Comparison of ENCODE assay signal across 8 mouse cellular contexts in the genomic region with DNA sequence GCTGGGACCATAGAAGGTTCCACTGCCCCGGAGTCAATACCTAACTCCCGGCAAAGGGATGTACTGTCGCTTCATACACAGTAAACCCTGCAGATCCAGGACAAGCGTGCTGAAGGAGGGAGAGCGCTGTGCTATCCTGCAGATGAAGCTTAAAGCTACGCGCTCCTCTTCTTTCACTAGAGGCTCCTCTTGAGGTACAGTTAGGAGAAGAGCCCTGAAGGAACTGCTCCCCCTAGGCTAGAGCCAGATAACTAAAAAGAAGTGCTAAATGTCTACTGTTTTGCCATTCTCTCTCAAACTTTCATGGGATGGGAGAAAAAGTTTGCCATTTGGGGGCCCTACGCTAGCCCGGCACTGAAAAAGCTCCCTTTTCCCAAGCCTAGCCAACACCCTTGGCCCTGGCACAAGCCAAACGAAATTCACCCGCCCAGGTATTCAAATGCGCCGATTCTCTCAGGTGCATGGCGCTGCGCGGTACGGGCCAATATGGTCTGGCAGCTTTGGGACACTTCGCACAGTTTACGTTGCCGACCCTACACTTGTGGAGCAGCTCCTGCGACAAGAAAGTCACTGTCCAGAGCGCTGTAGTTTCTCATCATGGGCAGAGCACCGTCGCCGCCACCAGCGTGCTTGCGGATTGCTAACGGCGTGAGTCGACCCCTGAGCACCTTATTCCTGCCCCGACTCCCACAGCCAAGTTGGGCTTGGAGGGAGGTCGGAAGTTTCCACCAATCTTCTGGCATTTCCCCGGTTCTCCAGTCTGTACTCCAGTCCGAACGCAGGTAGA. TPM values are rescaled to one million over a fixed set of nuclear protein-coding genes. Genes with fewer than 3 reads are reported as not detected.
DNase-seq lines count a peak whose midpoint lies in the region; ATAC-seq lines count a peak whose summit lies in the region.

No protein-coding gene starts in this region.

- DNase-seq in kidney, adult 11 months, result no peak
- DNase-seq in hindbrain, embryonic 10.5 days (ENCODE audit: low spot score), result no peak
- no peak for DNase-seq in adrenal gland, adult 18-20 months (ENCODE audit: low spot score in 2 of 2)
- no peak for DNase-seq in spleen, postnatal 36 days (ENCODE audit: low spot score in 2 of 2)
- no peak for DNase-seq in yolk sac, embryonic 10.5 days (ENCODE audit: low spot score)

- H3K9me3 ChIP-seq in kidney, embryonic 14.5 days (ENCODE audit: control insufficient read depth, low read length), result no peaks in the 10 kb centered on the region
- no peaks in the 10 kb centered on the region for H3K9me3 ChIP-seq in hindbrain, embryonic 10.5 days
- H3K9me3 ChIP-seq in liver, embryonic 16.5 days (replicated peaks; ENCODE audit: control insufficient read depth, low read length), result no peaks in the 10 kb centered on the region

- H3K36me3 ChIP-seq in kidney, embryonic 14.5 days (ENCODE audit: control insufficient read depth, insufficient read depth, low read length), result peaks cover 10% of the 10 kb centered on the region
- H3K36me3 ChIP-seq in hindbrain, embryonic 10.5 days, result peaks cover 30% of the 10 kb centered on the region
- H3K36me3 ChIP-seq in liver, embryonic 16.5 days (ENCODE audit: control insufficient read depth, insufficient read depth), result no peaks in the 10 kb centered on the region

- no peak overlapping the region for H3K27ac ChIP-seq in kidney, embryonic 14.5 days (ENCODE audit: low read depth, low read length)
- no peak overlapping the region for H3K27ac ChIP-seq in brown adipose tissue, adult 24 weeks (replicated peaks; ENCODE audit: low read depth, low read length)
- no peak overlapping the region for H3K27ac ChIP-seq in hindbrain, embryonic 10.5 days
- no peak overlapping the region for H3K27ac ChIP-seq in liver, embryonic 16.5 days (ENCODE audit: low read length)

- ATAC-seq in kidney, embryonic 14.5 days (ENCODE audit: low FRiP score, low TSS enrichment), result no peak
- ATAC-seq in liver, embryonic 16.5 days (ENCODE audit: low read depth), result no peak

- H3K27me3 ChIP-seq in kidney, embryonic 14.5 days (ENCODE audit: control insufficient read depth, insufficient read depth, low read length), result peaks cover 32% of the 10 kb centered on the region
- H3K27me3 ChIP-seq in hindbrain, embryonic 10.5 days (ENCODE audit: insufficient read depth, poor library complexity, severe bottlenecking), result peaks cover 65% of the 10 kb centered on the region
- H3K27me3 ChIP-seq in liver, embryonic 16.5 days (ENCODE audit: control insufficient read depth, insufficient read depth, low read depth, low read length), result peaks cover 54% of the 10 kb centered on the region

- peak overlapping the region; percentile 22 for H3K4me3 ChIP-seq in kidney, embryonic 14.5 days (ENCODE audit: low read length)
- H3K4me3 ChIP-seq in brown adipose tissue, adult 24 weeks (ENCODE audit: insufficient read depth, low read depth, low read length), result peak overlapping the region; percentile 39
- peak overlapping the region; percentile 26; the same call in 1 of the 2 replicates for H3K4me3 ChIP-seq in hindbrain, embryonic 10.5 days
- no peak overlapping the region for H3K4me3 ChIP-seq in liver, embryonic 16.5 days (ENCODE audit: low read depth, low read length)

- peak overlapping the region; percentile 24; the same call in 1 of the 2 replicates for H3K9ac ChIP-seq in kidney, embryonic 14.5 days (ENCODE audit: low read depth, low read length)
- no peak overlapping the region for H3K9ac ChIP-seq in liver, embryonic 16.5 days (ENCODE audit: low read depth, low read length)

- 4% methylated on average over 35 of the region's 35 CpGs for WGBS in kidney, embryonic 14.5 days
- 5% methylated on average over 35 of the region's 35 CpGs for WGBS in hindbrain, embryonic 10.5 days
- WGBS in liver, embryonic 16.5 days (ENCODE audit: insufficient replicate concordance), result 5% methylated on average over 35 of the region's 35 CpGs

- peak overlapping the region; percentile 8 for H3K4me2 ChIP-seq in kidney, embryonic 14.5 days (replicated peaks; ENCODE audit: low read depth, low read length)
- peak overlapping the region; percentile 1; the same call in 1 of the 2 replicates for H3K4me2 ChIP-seq in liver, embryonic 16.5 days (ENCODE audit: low read depth, low read length)

- H3K4me1 ChIP-seq in kidney, embryonic 14.5 days (ENCODE audit: control insufficient read depth, insufficient read depth, low read length), result peaks cover 9% of the 10 kb centered on the region; the same call in 1 of the 2 replicates
- peaks cover 6% of the 10 kb centered on the region for H3K4me1 ChIP-seq in brown adipose tissue, adult 24 weeks (ENCODE audit: control insufficient read depth, insufficient read depth, insufficient read length, low read length)
- peaks cover 20% of the 10 kb centered on the region for H3K4me1 ChIP-seq in hindbrain, embryonic 10.5 days (replicated peaks)
- no peaks in the 10 kb centered on the region for H3K4me1 ChIP-seq in liver, embryonic 16.5 days (ENCODE audit: control insufficient read depth, low read depth, low read length)

RNA-seq across cellular contexts. Expression of a gene that starts 0.8 kb away (rescaled TPM):
- 0.36 and 0.41 TPM in 2 replicates for polyA plus RNA-seq in kidney, embryonic 14.5 days (2014; fragmentation: Nextera tagmentation; extraction: Ambion mirVana)
- not detected in 2 replicates for polyA plus RNA-seq in brown adipose tissue, adult 24 weeks (2012; ENCODE audit: insufficient read depth, insufficient read length, missing spikeins)
- 0.06 and 0.34 TPM in 2 replicates for polyA plus RNA-seq in hindbrain, embryonic 10.5 days (2016; fragmentation: Nextera tagmentation; extraction: Ambion mirVana)
- 0.04 TPM in 1 of 2 replicates, not detected in the other for polyA plus RNA-seq in liver, embryonic 16.5 days (2015; fragmentation: Nextera tagmentation; extraction: Ambion mirVana)
- under 1 TPM; 0.42 to 0.56 TPM for total RNA-seq in adrenal gland, adult 18-20 months (2021)

RNA-seq across cellular contexts. Expression of a gene that starts 7.5 kb away (rescaled TPM):
- 0.39 and 0.89 TPM in 2 replicates for polyA plus RNA-seq in kidney, embryonic 14.5 days (2014; fragmentation: Nextera tagmentation; extraction: Ambion mirVana)
- not detected in 2 replicates for polyA plus RNA-seq in brown adipose tissue, adult 24 weeks (2012; ENCODE audit: insufficient read depth, insufficient read length, missing spikeins)
- polyA plus RNA-seq in hindbrain, embryonic 10.5 days (2016; fragmentation: Nextera tagmentation; extraction: Ambion mirVana), result 0.07 and 0.25 TPM in 2 replicates
- 0.09 and 0.21 TPM in 2 replicates for polyA plus RNA-seq in liver, embryonic 16.5 days (2015; fragmentation: Nextera tagmentation; extraction: Ambion mirVana)
- under 1 TPM; 0.26 to 0.27 TPM for total RNA-seq in adrenal gland, adult 18-20 months (2021)

RNA-seq across cellular contexts. Expression of a gene that starts 7.6 kb away (rescaled TPM):
- polyA plus RNA-seq in kidney, embryonic 14.5 days (2014; fragmentation: Nextera tagmentation; extraction: Ambion mirVana), result 69.5 and 78.1 TPM in 2 replicates
- polyA plus RNA-seq in brown adipose tissue, adult 24 weeks (2012; ENCODE audit: insufficient read depth, insufficient read length, missing spikeins), result 6.0 and 10.4 TPM in 2 replicates
- polyA plus RNA-seq in hindbrain, embryonic 10.5 days (2016; fragmentation: Nextera tagmentation; extraction: Ambion mirVana), result 39.2 and 51.0 TPM in 2 replicates
- polyA plus RNA-seq in liver, embryonic 16.5 days (2015; fragmentation: Nextera tagmentation; extraction: Ambion mirVana), result 13.4 and 13.5 TPM in 2 replicates
- total RNA-seq in adrenal gland, adult 18-20 months (2021), result 10 to 100 TPM; 16.0 to 18.2 TPM

RNA-seq across cellular contexts. Expression of a gene that starts 11.2 kb away (rescaled TPM):
- polyA plus RNA-seq in kidney, embryonic 14.5 days (2014; fragmentation: Nextera tagmentation; extraction: Ambion mirVana), result 1.5 and 2.6 TPM in 2 replicates
- polyA plus RNA-seq in brown adipose tissue, adult 24 weeks (2012; ENCODE audit: insufficient read depth, insufficient read length, missing spikeins), result 0.63 and 0.79 TPM in 2 replicates
- polyA plus RNA-seq in hindbrain, embryonic 10.5 days (2016; fragmentation: Nextera tagmentation; extraction: Ambion mirVana), result 1.2 and 1.6 TPM in 2 replicates
- polyA plus RNA-seq in liver, embryonic 16.5 days (2015; fragmentation: Nextera tagmentation; extraction: Ambion mirVana), result not detected in 2 replicates
- 1 to 10 TPM; 6.3 to 6.8 TPM for total RNA-seq in adrenal gland, adult 18-20 months (2021)

RNA-seq across cellular contexts. Expression of a gene that starts 14.5 kb away (rescaled TPM):
- polyA plus RNA-seq in kidney, embryonic 14.5 days (2014; fragmentation: Nextera tagmentation; extraction: Ambion mirVana), result 2,221 and 2,763 TPM in 2 replicates
- 76.7 and 92.9 TPM in 2 replicates for polyA plus RNA-seq in brown adipose tissue, adult 24 weeks (2012; ENCODE audit: insufficient read depth, insufficient read length, missing spikeins)
- polyA plus RNA-seq in hindbrain, embryonic 10.5 days (2016; fragmentation: Nextera tagmentation; extraction: Ambion mirVana), result 2,665 and 2,802 TPM in 2 replicates
- polyA plus RNA-seq in liver, embryonic 16.5 days (2015; fragmentation: Nextera tagmentation; extraction: Ambion mirVana), result 293 and 317 TPM in 2 replicates
- total RNA-seq in adrenal gland, adult 18-20 months (2021), result 100 to 1,000 TPM; 138 to 172 TPM
